Mouse (Mus musculus): Measurements from ENCODE around the gene Fstl3.

Gene Fstl3

DNA sequence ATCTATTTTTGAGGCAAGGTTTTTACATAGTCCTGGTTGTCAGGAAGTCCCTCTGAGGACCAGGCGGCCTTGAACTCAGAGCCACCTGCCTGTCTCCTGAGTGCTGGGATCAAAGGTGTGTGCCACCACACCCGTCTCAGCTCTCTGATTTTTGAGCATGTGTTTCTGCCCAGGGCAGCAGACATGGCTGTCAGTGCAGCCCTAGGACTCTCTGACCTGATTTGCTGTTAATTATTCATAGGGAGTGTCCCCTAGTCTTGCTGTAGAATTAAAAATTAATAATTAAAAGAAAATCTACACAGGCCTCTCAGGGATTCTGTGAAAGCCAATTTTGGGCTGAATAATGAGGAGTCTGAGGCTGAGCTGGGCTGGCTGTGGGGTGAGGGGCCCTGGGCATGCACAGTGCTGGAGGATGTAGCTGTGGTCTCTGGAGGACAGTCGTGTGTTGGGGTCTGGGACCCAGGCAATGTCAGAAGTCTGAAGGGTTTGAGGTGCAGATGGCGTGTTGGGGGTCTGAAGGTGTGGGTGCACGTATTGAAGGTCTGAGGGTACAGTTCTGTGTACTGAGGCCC lies 37.3 kb downstream of the Fstl3 start:
- DNase-seq: peak; percentile 68 to 84

DNA sequence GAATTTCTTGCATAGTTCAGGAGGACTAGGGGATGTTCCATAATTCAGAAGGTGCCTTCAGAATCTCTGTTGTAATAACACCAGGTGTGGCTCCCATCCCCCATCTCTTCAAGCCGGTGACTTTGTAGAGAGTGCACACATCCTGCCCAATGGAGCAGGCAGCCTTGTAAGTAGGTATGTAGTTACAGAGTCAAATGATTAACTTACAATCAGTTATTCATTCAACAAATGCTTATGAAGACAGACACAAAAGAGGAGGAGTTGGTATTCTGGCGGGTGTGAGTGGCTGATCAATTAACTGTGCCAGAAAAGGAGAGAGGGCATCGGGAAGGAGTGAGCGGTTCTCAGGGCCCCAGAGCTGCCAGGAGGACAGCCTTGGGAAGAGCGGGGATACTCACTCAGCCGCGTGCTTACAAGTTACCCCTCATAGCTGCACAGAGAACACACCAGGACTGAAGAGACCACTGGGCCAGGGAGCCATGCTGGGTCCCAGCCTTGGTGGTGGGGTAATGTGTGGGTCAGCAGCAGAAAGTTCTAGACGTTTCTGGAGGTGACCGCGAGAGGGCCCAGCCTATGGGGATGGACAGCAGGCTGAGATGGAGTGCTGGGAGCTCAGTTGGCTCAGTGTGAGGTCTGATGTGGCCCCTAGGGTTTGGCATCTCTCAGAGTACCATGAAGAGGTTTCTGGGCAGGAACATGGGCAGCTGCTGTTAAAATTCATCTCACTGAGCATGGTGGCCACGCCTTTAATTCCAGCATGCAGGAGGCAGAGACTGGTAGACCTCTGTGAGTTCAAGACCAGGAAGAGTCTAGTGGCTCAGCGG lies 38.8 kb downstream of the Fstl3 start:
- peak; percentile 81 to 91 for DNase-seq

DNA sequence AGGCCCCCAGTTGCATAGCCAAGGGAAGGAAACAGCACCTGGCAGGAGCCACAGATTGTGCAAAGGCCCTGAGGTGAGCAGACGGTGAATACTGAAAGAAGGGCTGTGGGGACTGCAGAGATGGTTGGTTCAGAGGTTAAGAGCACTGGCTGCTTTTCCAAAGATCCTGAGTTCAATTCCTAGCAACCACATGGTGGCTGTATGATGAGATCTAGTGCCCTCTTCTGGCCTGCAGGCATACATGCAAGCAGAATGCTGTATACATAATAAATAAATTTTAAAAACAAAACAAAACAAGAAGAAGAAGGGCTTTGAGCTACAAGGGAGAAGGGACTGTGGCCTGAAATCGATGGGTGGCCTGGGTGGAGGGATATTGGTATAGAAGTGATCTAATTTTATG lies 40.0 kb downstream of the Fstl3 start:
- DNase-seq: no peak

GRCm38 (mm10) chr10:79818225-79818624 lies 41.2 kb downstream of the Fstl3 start:
- DNase-seq: no peak

DNA sequence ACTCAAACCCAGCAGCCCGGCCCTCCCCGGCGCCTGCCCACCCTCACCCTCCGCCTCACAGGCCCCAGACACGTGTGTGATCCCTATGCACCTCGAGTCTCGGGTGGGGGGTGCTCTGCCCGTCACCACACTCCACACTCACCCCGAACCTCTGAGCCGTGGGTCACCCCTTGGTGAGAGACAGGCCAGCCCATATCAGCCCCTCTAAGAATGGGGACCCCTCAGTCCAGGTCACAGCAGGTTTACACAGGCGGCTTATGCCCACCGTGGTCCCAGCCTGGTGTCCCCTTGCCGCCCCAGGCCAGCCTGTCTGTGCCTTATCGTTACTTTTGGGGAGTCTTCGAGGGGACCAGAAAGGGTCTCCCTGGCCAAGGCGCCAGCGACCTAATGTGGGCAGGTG lies 42.5 kb downstream of the Fstl3 start:
- DNase-seq: no peak

GRCm38 (mm10) chr10:79820277-79820676 lies 43.2 kb downstream of the Fstl3 start:
- no peak for DNase-seq

DNA sequence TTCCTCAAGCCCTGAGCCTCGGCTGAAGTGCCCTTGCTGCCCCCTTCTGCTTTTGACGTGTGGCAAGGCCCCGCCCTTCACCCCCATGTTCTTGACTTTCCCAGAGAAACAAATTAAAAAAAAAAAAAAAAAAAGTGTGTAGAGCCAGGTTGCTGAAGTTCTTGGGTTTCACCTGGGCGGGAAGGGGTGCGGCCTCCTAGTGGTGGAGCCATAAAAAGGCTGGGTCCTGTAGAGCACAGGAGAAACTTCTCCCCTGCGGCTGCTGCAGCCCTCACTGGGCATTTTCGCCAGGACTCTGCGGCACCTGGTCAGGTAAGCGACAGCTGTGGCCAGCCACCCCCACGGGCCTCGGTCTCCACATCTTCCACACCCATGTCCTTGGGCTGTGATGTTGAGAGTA lies 43.7 kb downstream of the Fstl3 start, which contains the start of gene Misp:
Gene Misp (plus strand): TSS at position 208 of the 400 bp plus-strand sequence.
- DNase-seq: peak; percentile 72 to 73

- DNase-seq: no peak
Measured at GRCm38 (mm10) chr10:79821731-79822130, 44.7 kb downstream of the Fstl3 start.

DNA sequence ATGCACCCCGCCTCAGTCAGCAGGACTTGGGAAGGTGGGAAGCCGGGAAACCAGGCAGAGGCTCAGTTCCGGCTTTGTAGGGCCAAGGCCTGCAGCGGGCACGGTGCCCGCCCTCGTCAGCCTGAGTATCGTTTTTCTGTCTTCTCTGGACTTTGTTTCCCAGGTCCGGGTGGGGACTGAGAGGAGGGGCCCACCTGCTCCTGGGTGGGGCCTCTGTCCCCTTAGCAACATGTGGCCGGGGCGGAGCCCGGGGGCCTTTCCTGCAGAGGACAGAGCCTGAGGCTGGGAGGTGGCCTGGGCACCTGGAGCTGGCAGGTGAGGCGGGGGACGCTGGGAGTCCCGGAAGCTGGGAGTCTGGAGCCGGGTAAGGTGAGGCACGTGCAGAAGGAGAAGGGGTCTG lies 45.3 kb downstream of the Fstl3 start:
- peak; percentile 85 to 87 for DNase-seq

- DNase-seq: no peak
Measured at GRCm38 (mm10) chr10:79823011-79823410, 45.9 kb downstream of the Fstl3 start.

DNA sequence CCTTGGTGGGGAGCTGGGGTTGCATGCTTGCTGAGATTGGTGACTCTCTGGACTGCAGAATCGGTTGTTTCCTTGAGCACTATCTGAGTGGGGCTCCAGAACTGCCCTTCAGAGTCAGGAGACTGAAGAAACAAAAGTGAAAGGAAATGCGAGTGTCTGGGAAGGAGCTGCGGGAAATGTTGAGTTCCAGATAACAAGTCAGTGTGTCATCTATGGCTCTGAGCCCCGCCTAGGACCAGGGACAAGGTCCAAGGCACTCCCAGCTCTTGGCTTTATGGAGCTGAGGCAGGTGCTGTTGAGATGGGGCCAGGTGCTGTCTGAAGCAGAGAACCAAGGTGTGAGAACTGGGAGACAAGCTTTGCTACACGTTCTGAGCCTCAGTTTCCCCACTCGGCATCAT lies 47.3 kb downstream of the Fstl3 start:
- peak; percentile 54 to 56 for DNase-seq

DNA sequence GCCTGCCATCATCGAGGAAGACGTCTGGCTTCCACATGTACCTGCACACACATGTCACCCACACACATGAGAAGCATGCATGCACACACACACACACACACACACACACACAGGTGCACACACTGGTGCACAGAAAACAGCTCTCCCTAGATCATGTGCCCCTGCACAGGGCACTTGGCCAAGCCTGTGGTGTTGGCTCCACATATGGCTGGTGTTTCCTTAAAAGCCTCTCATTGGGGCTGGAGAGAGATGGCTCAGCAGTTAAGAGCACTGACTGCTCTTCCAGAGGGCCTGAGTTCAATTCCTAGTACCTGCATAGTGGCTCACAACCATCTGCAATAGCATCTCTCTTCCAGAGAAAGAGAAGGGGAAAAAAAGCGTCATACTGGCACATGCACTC lies 54.5 kb downstream of the Fstl3 start:
- DNase-seq: no peak

Measured in kidney, postnatal 36 days (tissue).